Mouse (Mus musculus) midbrain, embryonic 15.5 days (tissue): Measurements from ENCODE around the gene 3110082I17Rik. TPM values are rescaled to one million over a fixed set of nuclear protein-coding genes. Genes with fewer than 3 reads are reported as not detected.
"Not testable (repeated sequence)": the region's sequence is repeated elsewhere in the genome, so short reads cannot be mapped to it uniquely, and the experiment has no call there.

Source experiments
- ATAC-seq: fragments of 200-750 bp; cut with Nextera tagmentation; replicated peaks from 2 replicates; pipeline ENCODE4 v1.8.0; 2017; ENCODE audit warnings: moderate TSS enrichment
- H3K27ac ChIP-seq: fragments of 300-500 bp; sonication (generic); 2 replicates; pipeline ENCODE4 v1.5.1; 2015; ENCODE audit warnings: mild to moderate bottlenecking, inconsistent platforms
- H3K27me3 ChIP-seq: fragments of 300-500 bp; sonication (generic); replicated peaks from 2 replicates; pipeline ENCODE4 v1.6.1; 2015; ENCODE audit warnings: inconsistent platforms
- H3K36me3 ChIP-seq: fragments of 300-500 bp; sonication (generic); replicated peaks from 2 replicates; pipeline ENCODE4 v1.6.1; 2015; ENCODE audit warnings: inconsistent platforms
- H3K4me1 ChIP-seq: fragments of 300-500 bp; sonication (generic); 2 replicates; pipeline ENCODE4 v1.6.1; 2015; ENCODE audit warnings: inconsistent platforms
- H3K4me2 ChIP-seq: fragments of 300-500 bp; sonication (generic); 2 replicates; pipeline ENCODE4 v1.6.1; 2015; ENCODE audit warnings: inconsistent platforms, mild to moderate bottlenecking, moderate library complexity
- H3K4me3 ChIP-seq: fragments of 300-500 bp; sonication (generic); 2 replicates; pipeline ENCODE4 v1.5.1; 2015; ENCODE audit warnings: mild to moderate bottlenecking, inconsistent platforms
- H3K9ac ChIP-seq: fragments of 300-500 bp; sonication (generic); 2 replicates; pipeline ENCODE4 v1.6.1; 2015; ENCODE audit warnings: mild to moderate bottlenecking, inconsistent platforms
- H3K9me3 ChIP-seq: fragments of 300-500 bp; sonication (generic); 2 replicates; pipeline ENCODE4 v1.6.1; 2016; ENCODE audit warnings: inconsistent platforms
- WGBS: fragments of 180-500 bp; shearing (Covaris S2); methylation state at CpG from one replicate; pipeline ENCODE4 v1.1.7; 2015; ENCODE audit warnings: mixed read lengths; 5-methylcytosine and 5-hydroxymethylcytosine counted together
- polyA plus RNA-seq: library from polyadenylated mRNA; unstranded; fragments of >200 nt; fragmentation: Nextera tagmentation; extraction: Ambion mirVana; gene quantifications from 2 replicates; pipeline ENCODE4 v1.2.1, GENCODE M21; 2015

The 3110082I17Rik gene
- polyA plus RNA-seq, 1 experiment from 2014 or later: 16.7 TPM

- ATAC-seq: no peak
- no peaks in the 10 kb centered on the region for H3K27me3 ChIP-seq
- no peaks in the 10 kb centered on the region for H3K9me3 ChIP-seq
- no peak overlapping the region for H3K4me2 ChIP-seq
- H3K27ac ChIP-seq: no peak overlapping the region
- no peak overlapping the region for H3K9ac ChIP-seq
- H3K36me3 ChIP-seq: no peaks in the 10 kb centered on the region
- no peak overlapping the region for H3K4me3 ChIP-seq
- WGBS: 88% methylated on average over 14 of the region's 14 CpGs
- peaks cover 3% of the 10 kb centered on the region; the same call in 1 of the 2 replicates for H3K4me1 ChIP-seq
Measured at GRCm38 (mm10) chr5:139399991-139400390, 60.3 kb downstream of the 3110082I17Rik start.

- Histone ChIP-seq H3K9ac (no peak overlapping the region), H3K27me3 (no peaks in the 10 kb centered on the region), H3K4me1 (peaks cover 3% of the 10 kb centered on the region; the same call in 1 of the 2 replicates), H3K4me2 (no peak overlapping the region), H3K36me3 (no peaks in the 10 kb centered on the region), H3K27ac (no peak overlapping the region), H3K4me3 (no peak overlapping the region), H3K9me3 (no peaks in the 10 kb centered on the region)
- no peak for ATAC-seq
- WGBS: 83% methylated on average over 5 of the region's 5 CpGs
Measured at GRCm38 (mm10) chr5:139398786-139399185, 61.5 kb downstream of the 3110082I17Rik start.

GRCm38 (mm10) chr5:139397959-139398753 lies 62.2 kb downstream of the 3110082I17Rik start:
- H3K36me3 ChIP-seq: no peaks in the 10 kb centered on the region
- H3K27me3 ChIP-seq: no peaks in the 10 kb centered on the region
- no peaks in the 10 kb centered on the region for H3K9me3 ChIP-seq
- no peak overlapping the region for H3K4me2 ChIP-seq
- no peak overlapping the region for H3K9ac ChIP-seq
- peak; percentile 75 for ATAC-seq
- WGBS: 37% methylated on average over 5 of the region's 5 CpGs
- H3K27ac ChIP-seq: no peak overlapping the region
- no peak overlapping the region for H3K4me3 ChIP-seq
- peaks cover 3% of the 10 kb centered on the region; the same call in 1 of the 2 replicates for H3K4me1 ChIP-seq

- H3K9me3 ChIP-seq: no peaks in the 10 kb centered on the region
- no peak for ATAC-seq
- no peaks in the 10 kb centered on the region for H3K36me3 ChIP-seq
- H3K4me1 ChIP-seq: peaks cover 3% of the 10 kb centered on the region; the same call in 1 of the 2 replicates
- H3K4me3 ChIP-seq: no peak overlapping the region
- H3K27ac ChIP-seq: no peak overlapping the region
- H3K4me2 ChIP-seq: no peak overlapping the region
- H3K27me3 ChIP-seq: no peaks in the 10 kb centered on the region
- WGBS: 89% methylated on average over 4 of the region's 4 CpGs
- H3K9ac ChIP-seq: no peak overlapping the region
Measured at GRCm38 (mm10) chr5:139397359-139397916, 62.9 kb downstream of the 3110082I17Rik start.

- H3K4me1 ChIP-seq: peaks cover 3% of the 10 kb centered on the region; the same call in 1 of the 2 replicates
- H3K27ac ChIP-seq: no peak overlapping the region
- no peak overlapping the region for H3K4me3 ChIP-seq
- H3K36me3 ChIP-seq: no peaks in the 10 kb centered on the region
- no peak overlapping the region for H3K9ac ChIP-seq
- no peak for ATAC-seq
- no peaks in the 10 kb centered on the region for H3K27me3 ChIP-seq
- H3K4me2 ChIP-seq: no peak overlapping the region
- WGBS: 96% methylated on average over 4 of the region's 4 CpGs
- H3K9me3 ChIP-seq: no peaks in the 10 kb centered on the region
Measured at GRCm38 (mm10) chr5:139395528-139395927, 64.8 kb downstream of the 3110082I17Rik start.

- no peak for ATAC-seq
- 60% methylated on average over 7 of the region's 7 CpGs for WGBS
- no peaks in the 10 kb centered on the region for H3K27me3 ChIP-seq
- H3K36me3 ChIP-seq: no peaks in the 10 kb centered on the region
- no peak overlapping the region for H3K27ac ChIP-seq
- H3K9me3 ChIP-seq: no peaks in the 10 kb centered on the region
- H3K4me3 ChIP-seq: no peak overlapping the region
- H3K4me2 ChIP-seq: no peak overlapping the region
- H3K9ac ChIP-seq: no peak overlapping the region
- H3K4me1 ChIP-seq: peaks cover 8% of the 10 kb centered on the region; the same call in 1 of the 2 replicates
Measured at GRCm38 (mm10) chr5:139394399-139394798, 65.9 kb downstream of the 3110082I17Rik start.

GRCm38 (mm10) chr5:139393197-139393588 lies 67.1 kb downstream of the 3110082I17Rik start:
- Histone ChIP-seq H3K4me2 (no peak overlapping the region), H3K4me3 (no peak overlapping the region), H3K36me3 (no peaks in the 10 kb centered on the region), H3K27me3 (no peaks in the 10 kb centered on the region), H3K27ac (no peak overlapping the region), H3K9ac (no peak overlapping the region), H3K4me1 (peaks cover 19% of the 10 kb centered on the region), H3K9me3 (no peaks in the 10 kb centered on the region)
- no peak for ATAC-seq
- 88% methylated on average over 16 of the region's 16 CpGs for WGBS

- Histone ChIP-seq H3K27me3 (no peaks in the 10 kb centered on the region), H3K4me1 (peaks cover 22% of the 10 kb centered on the region), H3K9ac (no peak overlapping the region), H3K9me3 (no peaks in the 10 kb centered on the region), H3K4me3 (no peak overlapping the region), H3K4me2 (no peak overlapping the region), H3K36me3 (no peaks in the 10 kb centered on the region), H3K27ac (no peak overlapping the region)
- no peak for ATAC-seq
- WGBS: 95% methylated on average over 37 of the region's 37 CpGs
Measured at GRCm38 (mm10) chr5:139392219-139393196, 67.8 kb downstream of the 3110082I17Rik start.

GRCm38 (mm10) chr5:139391309-139391990 lies 68.9 kb downstream of the 3110082I17Rik start:
- no peaks in the 10 kb centered on the region for H3K9me3 ChIP-seq
- no peak overlapping the region for H3K27ac ChIP-seq
- WGBS: 74% methylated on average over 11 of the region's 11 CpGs
- ATAC-seq: no peak
- H3K36me3 ChIP-seq: no peaks in the 10 kb centered on the region
- no peak overlapping the region for H3K4me2 ChIP-seq
- H3K27me3 ChIP-seq: no peaks in the 10 kb centered on the region
- H3K9ac ChIP-seq: no peak overlapping the region
- peaks cover 22% of the 10 kb centered on the region for H3K4me1 ChIP-seq
- no peak overlapping the region for H3K4me3 ChIP-seq

GRCm38 (mm10) chr5:139390324-139391119 lies 69.8 kb downstream of the 3110082I17Rik start:
- not testable (repeated sequence) for ATAC-seq, H3K27me3 ChIP-seq, H3K9ac ChIP-seq, H3K9me3 ChIP-seq, H3K4me2 ChIP-seq, H3K36me3 ChIP-seq, H3K4me3 ChIP-seq, H3K27ac ChIP-seq
- 78% methylated on average over 5 of the region's 5 CpGs for WGBS
- H3K4me1 ChIP-seq: peaks cover 22% of the 10 kb centered on the region

- Histone ChIP-seq H3K4me1 (peaks cover 22% of the 10 kb centered on the region), H3K27me3 (no peaks in the 10 kb centered on the region)
- ATAC-seq: 0 out of 2 replicates have a peak, but pooled peaks have one; percentile 30
Measured at GRCm38 (mm10) chr5:139389676-139390061, 70.7 kb downstream of the 3110082I17Rik start.

More at GRCm38 (mm10) chr5:139389676-139390061, 70.7 kb downstream of the 3110082I17Rik start:
- H3K27ac ChIP-seq: peak overlapping the region; percentile 69
- no peak overlapping the region for H3K4me2 ChIP-seq
- no peak overlapping the region for H3K9ac ChIP-seq
- H3K4me3 ChIP-seq: no peak overlapping the region
- 59% methylated on average over 6 of the region's 6 CpGs for WGBS
- H3K9me3 ChIP-seq: no peaks in the 10 kb centered on the region
- H3K36me3 ChIP-seq: no peaks in the 10 kb centered on the region
